Mouse (Mus musculus) bone marrow, adult 2 months (tissue): ENCODE results near the gene Pde10a.

Source experiments
- CTCF ChIP-seq: fragments of 200-500 bp; IDR thresholded peaks from 2 replicates; pipeline ENCODE4 v1.5.1; 2011; ENCODE audit warnings: low read length, control low read depth; ENCODE audit not compliant: control insufficient read depth, insufficient read depth
- POLR2A ChIP-seq: fragments of 200-500 bp; IDR thresholded peaks from 2 replicates; pipeline ENCODE4 v1.6.1; 2011; ENCODE audit warnings: low read depth, mild to moderate bottlenecking, control low read depth, low read length, borderline replicate concordance; ENCODE audit not compliant: control insufficient read depth

- TF ChIP-seq POLR2A: no peak
- TF ChIP-seq CTCF: no peak
These were observed 95.9 kb downstream of the Pde10a start for GRCm38 (mm10) chr17:8621105-8621504.
